ENCODE assay signal across 11 mouse cellular contexts in genomic region chr3:9346356-9346755, GRCm38 (mm10).
DNase-seq lines count a peak whose midpoint lies in the region; ATAC-seq lines count a peak whose summit lies in the region.
"Had no signal": no experiment of that assay in that cellular context is flagged by ENCODE, and none has a peak within 500 bp of the region (broad histone marks: within the 10 kb centered on the region; RNA-seq: fewer than 3 reads in every experiment).

No protein-coding gene starts in this region.

- H3K9me3 ChIP-seq in lung, embryonic 15.5 days = no peaks in the 10 kb centered on the region
- H3K9me3 ChIP-seq in forebrain, embryonic 13.5 days (replicated peaks) = no peaks in the 10 kb centered on the region
- H3K9me3 ChIP-seq in limb, embryonic 11.5 days (ENCODE audit: control insufficient read depth, low read length) = no peaks in the 10 kb centered on the region
- no peaks in the 10 kb centered on the region for H3K9me3 ChIP-seq in neural tube, embryonic 15.5 days (replicated peaks)

- peak overlapping the region; percentile 90 for H3K4me2 ChIP-seq in lung, embryonic 15.5 days
- peak overlapping the region; percentile 98 for H3K4me2 ChIP-seq in forebrain, embryonic 13.5 days
- H3K4me2 ChIP-seq in limb, embryonic 11.5 days (ENCODE audit: low read depth, severe bottlenecking) = peak overlapping the region; percentile 99
- H3K4me2 ChIP-seq in neural tube, embryonic 15.5 days = peak overlapping the region; percentile 99

- H3K4me3 ChIP-seq in lung, embryonic 15.5 days = peak overlapping the region; percentile 47
- H3K4me3 ChIP-seq in forebrain, embryonic 13.5 days = peak overlapping the region; percentile 52
- H3K4me3 ChIP-seq in limb, embryonic 11.5 days (ENCODE audit: low read depth, low read length) = peak overlapping the region; percentile 58
- H3K4me3 ChIP-seq in neural tube, embryonic 15.5 days (replicated peaks) = peak overlapping the region; percentile 51
- H3K4me3 ChIP-seq: myocyte had no signal

- no peaks in the 10 kb centered on the region for H3K36me3 ChIP-seq in lung, embryonic 15.5 days
- no peaks in the 10 kb centered on the region for H3K36me3 ChIP-seq in forebrain, embryonic 13.5 days (ENCODE audit: poor library complexity, severe bottlenecking)
- H3K36me3 ChIP-seq in limb, embryonic 11.5 days (ENCODE audit: control insufficient read depth, insufficient read depth, low read length) = no peaks in the 10 kb centered on the region
- H3K36me3 ChIP-seq in neural tube, embryonic 15.5 days = no peaks in the 10 kb centered on the region

- no peak for ATAC-seq in lung, embryonic 15.5 days (ENCODE audit: borderline replicate concordance, extremely low read depth, low FRiP score, low TSS enrichment)
- no peak; the same call in 1 of the 2 replicates for ATAC-seq in forebrain, embryonic 13.5 days
- ATAC-seq in limb, embryonic 11.5 days (ENCODE audit: insufficient number of reproducible peaks, low FRiP score, low TSS enrichment, low read depth) = no peak
- no peak for ATAC-seq in neural tube, embryonic 15.5 days (ENCODE audit: low FRiP score)

- 13% methylated on average over 13 of the region's 13 CpGs for WGBS in lung, embryonic 15.5 days
- WGBS in forebrain, embryonic 13.5 days = 3% methylated on average over 13 of the region's 13 CpGs
- WGBS in limb, embryonic 11.5 days = 2% methylated on average over 13 of the region's 13 CpGs
- 5% methylated on average over 13 of the region's 13 CpGs for WGBS in neural tube, embryonic 15.5 days

- H3K9ac ChIP-seq in lung, embryonic 15.5 days = peak overlapping the region; percentile 48
- peak overlapping the region; percentile 69; the same call in 1 of the 2 replicates for H3K9ac ChIP-seq in forebrain, embryonic 13.5 days
- no peak overlapping the region for H3K9ac ChIP-seq in limb, embryonic 11.5 days (ENCODE audit: low read length)
- peak overlapping the region; percentile 47; the same call in 1 of the 2 replicates for H3K9ac ChIP-seq in neural tube, embryonic 15.5 days (replicated peaks)

- peaks cover 22% of the 10 kb centered on the region for H3K4me1 ChIP-seq in lung, embryonic 15.5 days
- H3K4me1 ChIP-seq in forebrain, embryonic 13.5 days = peaks cover 24% of the 10 kb centered on the region
- peaks cover 6% of the 10 kb centered on the region for H3K4me1 ChIP-seq in limb, embryonic 11.5 days (ENCODE audit: control insufficient read depth, insufficient read depth, low read length)
- peaks cover 20% of the 10 kb centered on the region for H3K4me1 ChIP-seq in neural tube, embryonic 15.5 days

- DNase-seq in lung, adult 18-20 months = no peak
- DNase-seq in limb, embryonic 11.5 days (ENCODE audit: low spot score) = no peak
- no peak for DNase-seq in gastrocnemius, postnatal 25 days
- DNase-seq in left cerebral cortex, adult 11 months (ENCODE audit: low spot score) = no peak
- DNase-seq in left cerebral cortex, adult 9 months (ENCODE audit: low spot score in 2 of 2) = no peak
- DNase-seq: cerebellum, adult 9-11 months; thymus, postnatal 14 days had no signal

- H3K27me3 ChIP-seq in lung, embryonic 15.5 days = no peaks in the 10 kb centered on the region
- H3K27me3 ChIP-seq in forebrain, embryonic 13.5 days = peaks cover 33% of the 10 kb centered on the region
- peaks cover 3% of the 10 kb centered on the region; the same call in 1 of the 2 replicates for H3K27me3 ChIP-seq in limb, embryonic 11.5 days (ENCODE audit: control insufficient read depth, insufficient read depth, low read length)
- H3K27me3 ChIP-seq in neural tube, embryonic 15.5 days (replicated peaks) = peaks cover 18% of the 10 kb centered on the region; the same call in 1 of the 2 replicates

- H3K27ac ChIP-seq in lung, embryonic 15.5 days = no peak overlapping the region
- no peak overlapping the region for H3K27ac ChIP-seq in forebrain, embryonic 13.5 days
- no peak overlapping the region for H3K27ac ChIP-seq in limb, embryonic 11.5 days (replicated peaks; ENCODE audit: low read depth, low read length)
- no peak overlapping the region for H3K27ac ChIP-seq in neural tube, embryonic 15.5 days (replicated peaks)
